Mouse (Mus musculus) CH12.LX (cell line): Measurements from ENCODE around the gene Barx1. TPM values are rescaled to one million over a fixed set of nuclear protein-coding genes. Genes with fewer than 3 reads are reported as not detected.

Source experiments
- DNase-seq: peaks from one replicate; pipeline ENCODE4 v3.0.0-alpha.2; 2013; ENCODE audit errors: extremely low read depth
- H3K27ac ChIP-seq: 2 replicates; pipeline ENCODE4 v1.5.1; 2012; ENCODE audit warnings: low read depth, mild to moderate bottlenecking, control low read depth, moderate library complexity; ENCODE audit not compliant: insufficient read depth
- H3K27me3 ChIP-seq: replicated peaks from 2 replicates; pipeline ENCODE3; 2012; ENCODE audit warnings: inconsistent platforms
- H3K36me3 ChIP-seq, 2 experiments: replicated peaks in 1 of 2; 2 replicates each; pipeline versions ENCODE3 to v1.6.1; 2012; ENCODE audit warnings: inconsistent platforms in 1 of 2, low read length in 1 of 2, mild to moderate bottlenecking in 1 of 2, mixed read lengths in 1 of 2, moderate library complexity in 1 of 2; ENCODE audit not compliant: control insufficient read depth in 1 of 2, insufficient read depth in 1 of 2
- H3K4me1 ChIP-seq, 2 experiments: 2 replicates each; pipeline ENCODE4 v1.6.1; 2012; ENCODE audit warnings: inconsistent platforms in 1 of 2, moderate library complexity in 1 of 2; ENCODE audit not compliant: insufficient read depth in 2 of 2, control insufficient read depth in 1 of 2
- H3K4me2 ChIP-seq: 2 replicates; pipeline ENCODE4 v1.6.1; 2012; ENCODE audit warnings: low read depth, mild to moderate bottlenecking, control low read depth; ENCODE audit not compliant: poor library complexity, insufficient read depth, severe bottlenecking
- H3K4me3 ChIP-seq, 3 experiments: fragments of 150-350 bp in 1 of 3; sonication (generic) in 1 of 3; replicated peaks in 1 of 3; 2 replicates each; pipeline versions ENCODE3 to v1.5.1; 2011 to 2012; ENCODE audit warnings: low read depth in 2 of 3, low read length in 2 of 3, mild to moderate bottlenecking in 2 of 3, moderate library complexity in 2 of 3, control low read depth in 1 of 3, improper control_type of control experiment in 1 of 3, inconsistent platforms in 1 of 3, mixed read lengths in 1 of 3; ENCODE audit not compliant: poor library complexity in 1 of 3
- H3K79me2 ChIP-seq: replicated peaks from 2 replicates; pipeline ENCODE4 v1.6.1; 2012; ENCODE audit warnings: mild to moderate bottlenecking, moderate library complexity; ENCODE audit not compliant: control insufficient read depth, poor library complexity, insufficient read depth, severe bottlenecking; ENCODE audit errors: extremely low read depth
- H3K9ac ChIP-seq: 2 replicates; pipeline ENCODE4 v1.6.1; 2012; ENCODE audit warnings: low read depth, mild to moderate bottlenecking, control low read depth, moderate library complexity; ENCODE audit not compliant: insufficient read depth
- H3K9me3 ChIP-seq: replicated peaks from 2 replicates; pipeline ENCODE3; 2012; ENCODE audit warnings: low read length, inconsistent platforms, mixed read lengths
- E2F4 ChIP-seq: IDR thresholded peaks from 2 replicates; pipeline ENCODE4 v1.6.1; 2011; ENCODE audit warnings: low read depth, low read length, improper control_type of control experiment; ENCODE audit not compliant: insufficient replicate concordance
- ELF1 ChIP-seq: IDR thresholded peaks from 2 replicates; pipeline ENCODE4 v1.6.1; 2014; ENCODE audit warnings: low read depth, mild to moderate bottlenecking, inconsistent platforms, low read length, improper control_type of control experiment
- GABPA ChIP-seq: IDR thresholded peaks from 2 replicates; pipeline ENCODE4 v1.6.1; 2012; ENCODE audit warnings: low read depth, low read length, improper control_type of control experiment, inconsistent platforms; ENCODE audit not compliant: insufficient replicate concordance
- HCFC1 ChIP-seq: IDR thresholded peaks from 2 replicates; pipeline ENCODE4 v1.6.1; 2012; ENCODE audit warnings: low read depth, mild to moderate bottlenecking, inconsistent platforms, low read length, improper control_type of control experiment
- KAT2A ChIP-seq: IDR thresholded peaks from 2 replicates; pipeline ENCODE4 v1.6.1; 2012; ENCODE audit warnings: low read length, improper control_type of control experiment, inconsistent platforms; ENCODE audit not compliant: insufficient replicate concordance
- MAFK ChIP-seq: IDR thresholded peaks from 2 replicates; pipeline ENCODE4 v1.6.1; 2011; ENCODE audit warnings: low read length, improper control_type of control experiment; ENCODE audit not compliant: insufficient replicate concordance
- MAZ ChIP-seq: IDR thresholded peaks from 2 replicates; pipeline ENCODE4 v1.6.1; 2012; ENCODE audit warnings: low read depth, mild to moderate bottlenecking, inconsistent platforms, low read length, improper control_type of control experiment, moderate library complexity
- PAX5 ChIP-seq: IDR thresholded peaks from 2 replicates; pipeline ENCODE4 v1.6.1; 2012; ENCODE audit warnings: low read length, inconsistent platforms, mixed read lengths
- POLR2A ChIP-seq: IDR thresholded peaks from 2 replicates; pipeline ENCODE4 v1.6.1; 2011; ENCODE audit warnings: low read depth, mild to moderate bottlenecking, improper control_type of control experiment, low read length
- SIN3A ChIP-seq: IDR thresholded peaks from 2 replicates; pipeline ENCODE4 v1.6.1; 2012; ENCODE audit warnings: low read length, improper control_type of control experiment, inconsistent platforms
- TCF12 ChIP-seq: IDR thresholded peaks from 2 replicates; pipeline ENCODE4 v1.6.1; 2014; ENCODE audit warnings: low read depth, mild to moderate bottlenecking, inconsistent platforms, low read length, improper control_type of control experiment
- USF1 ChIP-seq: IDR thresholded peaks from 2 replicates; pipeline ENCODE4 v1.6.1; 2014; ENCODE audit warnings: low read depth, mild to moderate bottlenecking, inconsistent platforms, low read length, improper control_type of control experiment
- USF2 ChIP-seq: conservative IDR thresholded peaks from 2 replicates; pipeline ENCODE4 v1.6.1; 2011; ENCODE audit warnings: low read depth, low read length, improper control_type of control experiment
- ZC3H11A ChIP-seq: IDR thresholded peaks from 2 replicates; pipeline ENCODE4 v1.6.1; 2012; ENCODE audit warnings: low read depth, mild to moderate bottlenecking, inconsistent platforms, low read length, improper control_type of control experiment
- ZKSCAN1 ChIP-seq: IDR thresholded peaks from 2 replicates; pipeline ENCODE4 v1.6.1; 2012; ENCODE audit warnings: low read depth, inconsistent platforms, low read length, improper control_type of control experiment, borderline replicate concordance
- ZMIZ1 ChIP-seq: IDR thresholded peaks from 2 replicates; pipeline ENCODE4 v1.6.1; 2012; ENCODE audit warnings: low read depth, mild to moderate bottlenecking, inconsistent platforms, low read length, improper control_type of control experiment
- ZNF384 ChIP-seq: IDR thresholded peaks from 2 replicates; pipeline ENCODE4 v1.6.1; 2012; ENCODE audit warnings: low read depth, low read length, improper control_type of control experiment, inconsistent platforms
- dilution Hi-C: fragments of 300-500 bp; cut with MboI; formaldehyde crosslinking; loops from 2 replicates; pipeline ENCODE4 v1.14.3; 2020; ENCODE audit warnings: low sequenced_read_pairs; ENCODE audit not compliant: extremely low pct_unique_long_range_greater_than_20kb, extremely low pct_ligation_motif_present
- in situ Hi-C: fragments of 300-500 bp; cut with MboI; formaldehyde crosslinking; loops from 3 replicates; pipeline ENCODE4 v1.14.3; 2019; ENCODE audit warnings: low sequenced_read_pairs, low pct_ligation_motif_present, low pct_unique_long_range_greater_than_20kb, mixed read lengths
- polyA plus RNA-seq: library from polyadenylated mRNA; unstranded; fragments of >175 nt; gene quantifications from 2 replicates; pipeline ENCODE4 v1.2.1, GENCODE M21; 2012; ENCODE audit warnings: low read depth; ENCODE audit not compliant: insufficient read length
- total RNA-seq, 2 experiments: library from RNA; depleted of rRNA; stranded (reverse); fragments of 300-350 nt in 1 of 2; fragments of >200 nt in 1 of 2; gene quantifications; 2 replicates each; pipeline ENCODE4 v1.2.3; 2012 to 2014

Barx1 gene
- total and polyA plus RNA-seq, 3 experiments, result not detected

DNA sequence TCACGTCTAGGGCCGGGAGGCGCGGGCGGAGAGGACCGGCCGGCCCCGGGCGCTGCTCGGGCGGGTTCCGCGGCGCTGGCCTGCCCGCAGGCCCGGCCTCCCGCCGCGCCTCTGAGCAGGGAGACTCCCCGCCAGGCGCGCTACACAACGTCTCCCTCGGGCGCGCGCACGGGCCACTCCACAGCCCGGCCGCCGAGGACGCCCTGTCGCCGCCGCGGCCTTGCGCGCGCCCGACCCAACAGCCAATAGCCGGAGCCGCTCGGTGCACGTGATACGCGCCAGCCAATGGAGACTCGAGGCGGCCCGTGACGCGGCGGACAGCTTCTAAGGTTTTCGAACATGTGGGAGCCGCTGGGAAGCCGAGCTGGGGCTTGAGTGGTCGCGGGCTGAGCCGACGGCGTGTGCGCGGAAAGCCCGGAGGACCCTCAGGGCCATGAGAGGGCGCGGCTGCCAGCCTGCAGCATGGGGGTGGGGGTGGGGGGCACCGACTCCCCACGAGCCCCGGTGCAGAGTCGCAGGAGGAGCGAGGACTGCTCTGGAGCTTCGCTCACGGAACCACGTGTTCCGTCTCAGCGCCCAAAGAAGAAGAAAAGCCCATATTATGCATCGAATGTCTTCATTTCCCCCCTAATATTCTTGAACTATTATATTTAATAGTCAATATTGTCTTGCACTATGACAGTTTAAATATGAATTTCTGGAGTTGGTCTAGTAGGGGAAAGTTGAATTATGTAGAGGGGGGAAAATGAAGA lies 37.2 kb upstream of the Barx1 start, which contains the start of gene Ptpdc1:
Gene Ptpdc1, minus strand, starts transcription at position 232 of the 752 bp plus-strand sequence.
- in situ Hi-C loops (no loop called here), dilution Hi-C loops (no loop called here)

DNA sequence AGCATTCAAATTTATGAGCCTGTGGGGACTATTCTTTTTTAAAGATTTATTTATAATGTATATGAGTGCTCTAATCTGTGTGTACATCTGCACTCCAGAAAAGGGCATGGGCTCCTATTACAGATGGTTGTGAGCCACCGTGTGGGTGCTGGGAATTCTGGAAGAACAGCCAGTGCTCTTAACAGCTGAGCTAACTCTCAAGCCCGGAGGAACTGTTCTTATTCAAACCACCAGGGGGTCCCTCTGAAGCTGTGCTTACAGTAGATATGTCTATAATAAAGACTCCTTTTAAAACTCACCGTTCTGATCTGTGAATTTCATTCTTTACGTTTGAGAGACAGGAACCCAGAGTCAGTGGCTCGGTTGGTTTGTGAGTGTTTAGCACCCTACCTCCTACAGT lies 31.1 kb upstream of the Barx1 start:
- Histone ChIP-seq H3K27me3 (no peaks in the 10 kb centered on the region), H3K9ac (no peak overlapping the region), H3K27ac (no peak overlapping the region), H3K4me2 (no peak overlapping the region), H3K4me3 (no peak overlapping the region)
- dilution Hi-C loops, result no loop called here
- DNase-seq, result no peak
- in situ Hi-C loops, result loop anchor here (10.0 kb wide), 1 partner anchor 47 kb away; no protein-coding TSS in a partner anchor
- no peak for TF ChIP-seq ZKSCAN1
- TF ChIP-seq ELF1, result no peak
- no peak for TF ChIP-seq ZC3H11A
- TF ChIP-seq HCFC1, result no peak
- TF ChIP-seq USF1, result no peak
- no peak for TF ChIP-seq SIN3A
- no peak for TF ChIP-seq ZMIZ1
- no peak for TF ChIP-seq PAX5
- no peak for TF ChIP-seq TCF12
- TF ChIP-seq MAZ, result no peak
- TF ChIP-seq, all 38 proteins: peak for 0
- no peaks in the 10 kb centered on the region for H3K36me3 ChIP-seq
- H3K79me2 ChIP-seq, result no peaks in the 10 kb centered on the region
- H3K4me1 ChIP-seq, result no peaks in the 10 kb centered on the region
- no peaks in the 10 kb centered on the region for H3K9me3 ChIP-seq

More for the DNA sequence above, 37.2 kb upstream of the Barx1 start, which contains the start of gene Ptpdc1:
- H3K27me3 ChIP-seq, result no peaks in the 10 kb centered on the region
- H3K79me2 ChIP-seq, result no peaks in the 10 kb centered on the region
- no peak within 1 kb of the TSS for H3K4me2 ChIP-seq
- H3K36me3 ChIP-seq, result no peaks in the 10 kb centered on the region
- peaks cover 6% of the 10 kb centered on the region for H3K9me3 ChIP-seq
- DNase-seq, result no peak
- H3K4me1 ChIP-seq, result no peaks in the 10 kb centered on the region
- H3K27ac ChIP-seq, result no peak within 1 kb of the TSS
- H3K4me3 ChIP-seq, result no peak within 1 kb of the TSS
- TF ChIP-seq USF1 (no peak), ZKSCAN1 (no peak), ZNF384 (no peak), GABPA (no peak), ZMIZ1 (no peak), E2F4 (no peak), USF2 (no peak), KAT2A (no peak), POLR2A (no peak), MAFK (no peak)
- TF ChIP-seq, all 38 proteins: peak for 0
- H3K9ac ChIP-seq, result no peak within 1 kb of the TSS
